Mouse (Mus musculus) granulocyte monocyte progenitor cell, adult 5-6 weeks (primary cell): ENCODE measurements at regions not wholly inside any gene's neighbourhood (a gene's known extent, or its start where the extent isn't known, plus 50 kb on each side); places are given as distances from the start of the nearest gene placed in this dataset.
A peak's percentile ranks its signal among the peaks of the same experiment; 100 is the strongest.

Source experiments
- ATAC-seq: replicated peaks from 2 replicates; pipeline ENCODE4 v1.8.0; 2016; ENCODE audit warnings: mild to moderate bottlenecking, moderate TSS enrichment, inconsistent platforms; ENCODE audit not compliant: poor library complexity, severe bottlenecking

- peak; percentile 46; the same call in 1 of the 2 replicates for ATAC-seq
Observed at GRCm38 (mm10) chr2:105523297-105523802, 124.2 kb upstream of the Rcn1 start.

- ATAC-seq = no peak
Observed at GRCm38 (mm10) chr2:105525111-105525610, 126.0 kb upstream of the Rcn1 start.

DNA sequence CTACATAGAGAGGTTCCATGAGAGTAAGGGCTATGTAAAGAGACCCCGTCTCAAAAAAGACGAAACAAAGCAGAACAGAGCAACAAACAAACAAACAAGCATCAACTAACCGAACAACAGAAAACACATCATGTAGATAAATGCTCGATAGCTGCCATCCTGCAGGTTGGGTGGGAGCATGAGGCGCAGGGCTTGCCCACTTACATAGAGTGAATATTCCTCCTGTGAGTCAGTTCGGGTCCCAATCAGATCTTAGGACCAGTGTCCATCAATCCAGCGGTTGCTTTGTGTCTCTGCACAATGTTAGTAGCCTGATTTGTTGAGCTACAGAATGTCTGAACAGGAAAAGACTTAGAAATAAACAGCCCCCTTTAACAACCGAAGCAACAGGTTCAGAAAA lies 129.4 kb upstream of the Rcn1 start:
- no peak for ATAC-seq

DNA sequence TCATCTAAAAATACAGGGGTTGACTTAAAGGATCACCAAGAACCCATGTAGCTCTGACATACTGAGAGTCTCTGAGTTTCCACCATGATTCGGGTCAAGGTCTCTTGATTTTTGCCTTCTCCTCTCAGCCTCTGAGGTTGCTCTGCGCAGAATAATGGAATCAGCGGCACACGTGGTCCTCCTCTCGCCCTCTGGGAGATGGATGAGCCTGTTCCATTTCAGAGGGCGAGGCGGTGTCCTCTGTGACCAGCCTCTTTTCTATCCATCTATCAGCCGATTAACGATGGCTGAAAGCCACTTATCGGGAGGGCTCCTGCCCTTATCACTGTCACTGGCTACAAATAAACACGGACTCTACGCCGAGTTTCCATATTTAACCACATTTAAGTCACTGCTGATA lies 124.6 kb upstream of the Pax6 start:
- no peak for ATAC-seq

DNA sequence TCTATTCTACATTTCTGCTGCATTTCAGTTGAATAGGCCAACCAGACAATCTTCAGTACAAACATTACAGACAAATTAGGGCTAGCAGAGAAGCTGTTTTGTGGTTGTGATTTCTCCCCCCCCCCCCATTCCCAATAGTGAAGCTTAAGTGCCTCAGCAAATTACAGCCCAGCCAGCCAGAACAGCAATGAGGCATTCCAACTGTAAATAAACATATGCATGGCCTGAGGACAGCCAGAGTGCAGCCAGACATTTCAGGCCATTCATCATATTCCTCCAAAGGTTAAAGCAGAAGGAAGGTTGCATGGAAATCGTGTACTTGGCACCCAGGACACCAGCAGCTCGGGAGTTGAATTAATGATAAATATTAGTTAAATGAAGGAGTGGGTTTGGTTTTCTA lies 116.6 kb upstream of the Pax6 start:
- ATAC-seq = no peak

DNA sequence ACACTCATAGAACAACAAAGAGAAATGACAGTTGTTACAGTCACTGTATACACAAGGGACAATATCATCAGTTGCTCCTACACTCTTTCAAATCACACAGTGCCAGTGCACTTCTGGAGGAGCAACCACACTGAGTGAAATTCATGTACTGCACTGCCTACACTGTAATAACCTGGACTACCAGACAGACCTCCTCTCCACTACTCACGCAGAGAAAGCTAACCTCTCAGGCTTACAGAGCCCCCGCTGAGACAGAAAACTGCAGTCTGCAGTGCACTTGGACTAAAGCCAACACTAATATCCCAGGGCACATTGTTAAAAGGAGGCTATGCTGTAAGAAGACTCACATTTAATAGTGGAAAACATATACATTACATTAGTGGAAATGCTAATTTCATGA lies 81.9 kb upstream of the Pax6 start:
- no peak for ATAC-seq

DNA sequence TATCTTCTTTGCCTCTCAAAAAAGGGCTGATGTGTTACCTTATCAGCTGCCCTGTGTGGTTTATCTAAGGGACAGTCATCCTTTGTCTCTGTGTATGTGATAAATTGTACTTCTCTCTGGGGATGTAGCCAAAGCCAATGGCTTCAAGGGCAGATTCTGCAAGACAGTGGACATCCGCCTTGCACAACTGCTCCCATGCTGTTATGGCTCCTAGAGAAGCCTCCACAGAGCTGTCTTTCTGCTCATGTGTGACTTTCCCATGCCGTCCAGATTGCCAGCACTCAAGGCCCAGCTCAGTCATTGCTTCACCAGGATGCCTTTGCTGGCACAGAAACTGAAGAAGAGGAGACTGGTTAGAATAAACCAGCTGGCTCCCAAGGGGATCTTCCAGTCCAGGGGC lies 74.6 kb upstream of the Pax6 start:
- no peak for ATAC-seq

GRCm38 (mm10) chr2:105604553-105605116 lies 64.1 kb upstream of the Pax6 start:
- no peak for ATAC-seq

GRCm38 (mm10) chr2:105607969-105608538 lies 60.6 kb upstream of the Pax6 start:
- ATAC-seq = no peak

GRCm38 (mm10) chr2:105608756-105609155 lies 59.9 kb upstream of the Pax6 start:
- ATAC-seq = no peak

- ATAC-seq = no peak
Observed at GRCm38 (mm10) chr2:105611014-105611413, 57.7 kb upstream of the Pax6 start.

DNA sequence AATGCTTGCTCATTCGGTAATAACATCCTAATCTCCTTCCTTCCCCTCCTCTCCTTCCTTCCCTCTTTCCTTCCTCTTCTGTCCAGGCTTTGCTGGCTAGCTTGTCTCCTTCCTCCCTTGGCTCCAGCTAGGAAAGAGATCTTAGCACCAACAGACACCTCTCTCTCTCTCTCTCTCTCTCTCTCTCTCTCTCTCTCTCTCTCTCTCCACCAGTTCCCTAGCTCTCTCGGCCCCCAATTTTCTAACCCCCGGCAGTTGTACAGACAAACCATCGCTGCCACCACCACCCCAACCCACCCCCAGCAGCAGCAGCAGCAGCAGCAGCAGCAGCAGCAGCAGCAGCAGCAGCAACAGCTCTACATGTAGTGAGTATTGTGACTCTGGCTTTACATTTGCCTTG lies 57.0 kb upstream of the Pax6 start:
- no peak for ATAC-seq

DNA sequence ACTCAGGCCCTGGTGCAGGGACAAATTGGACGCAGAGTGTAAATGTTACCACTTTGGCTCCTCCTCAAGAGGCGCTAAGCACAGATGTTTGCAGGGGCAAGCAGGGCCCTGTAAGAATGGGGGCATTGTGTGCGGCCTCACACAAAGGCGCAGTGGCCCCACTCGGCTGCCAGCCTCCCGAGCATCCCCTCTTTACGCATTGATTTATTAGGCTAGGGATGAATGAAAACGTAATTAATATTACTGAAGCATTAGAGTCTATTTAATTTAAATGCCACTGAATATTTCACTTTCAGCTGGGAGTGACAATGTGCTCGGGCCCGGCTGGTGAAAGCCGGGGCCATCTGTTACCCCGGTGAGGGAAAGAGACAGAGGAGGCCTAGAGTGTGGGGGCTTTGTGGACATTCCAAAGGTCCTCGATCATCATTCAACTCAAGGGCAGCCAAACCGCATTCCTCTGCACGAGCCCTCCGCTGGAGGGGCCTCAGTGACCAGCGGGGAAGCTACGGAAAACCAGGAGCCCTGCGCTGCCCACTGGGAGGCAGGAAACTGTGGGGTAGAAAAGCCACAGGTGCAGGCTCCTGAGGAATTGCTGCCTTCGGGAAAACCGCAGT lies 56.5 kb upstream of the Pax6 start:
- no peak for ATAC-seq

- ATAC-seq = no peak
Observed at GRCm38 (mm10) chr2:105612706-105613105, 56.0 kb upstream of the Pax6 start.

DNA sequence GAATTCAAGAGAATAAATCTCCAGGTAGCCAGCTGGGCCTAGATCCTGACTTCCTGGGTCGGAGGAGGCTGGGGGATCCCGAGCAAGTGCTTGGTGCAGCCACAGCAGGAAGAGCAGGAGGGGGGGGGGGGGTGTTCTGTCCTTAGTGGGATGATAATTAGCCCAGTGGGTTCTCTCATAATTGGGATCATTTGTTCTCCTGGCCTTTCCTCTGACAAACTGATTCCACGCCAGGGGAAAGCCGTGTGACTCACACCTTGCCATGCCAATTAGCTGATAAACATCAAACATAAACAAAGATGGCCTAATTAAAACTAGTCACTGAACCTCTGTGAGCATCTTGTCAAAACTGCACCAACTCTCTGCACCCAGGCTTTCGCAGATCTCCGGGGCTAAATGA lies 55.5 kb upstream of the Pax6 start:
- ATAC-seq = no peak

DNA sequence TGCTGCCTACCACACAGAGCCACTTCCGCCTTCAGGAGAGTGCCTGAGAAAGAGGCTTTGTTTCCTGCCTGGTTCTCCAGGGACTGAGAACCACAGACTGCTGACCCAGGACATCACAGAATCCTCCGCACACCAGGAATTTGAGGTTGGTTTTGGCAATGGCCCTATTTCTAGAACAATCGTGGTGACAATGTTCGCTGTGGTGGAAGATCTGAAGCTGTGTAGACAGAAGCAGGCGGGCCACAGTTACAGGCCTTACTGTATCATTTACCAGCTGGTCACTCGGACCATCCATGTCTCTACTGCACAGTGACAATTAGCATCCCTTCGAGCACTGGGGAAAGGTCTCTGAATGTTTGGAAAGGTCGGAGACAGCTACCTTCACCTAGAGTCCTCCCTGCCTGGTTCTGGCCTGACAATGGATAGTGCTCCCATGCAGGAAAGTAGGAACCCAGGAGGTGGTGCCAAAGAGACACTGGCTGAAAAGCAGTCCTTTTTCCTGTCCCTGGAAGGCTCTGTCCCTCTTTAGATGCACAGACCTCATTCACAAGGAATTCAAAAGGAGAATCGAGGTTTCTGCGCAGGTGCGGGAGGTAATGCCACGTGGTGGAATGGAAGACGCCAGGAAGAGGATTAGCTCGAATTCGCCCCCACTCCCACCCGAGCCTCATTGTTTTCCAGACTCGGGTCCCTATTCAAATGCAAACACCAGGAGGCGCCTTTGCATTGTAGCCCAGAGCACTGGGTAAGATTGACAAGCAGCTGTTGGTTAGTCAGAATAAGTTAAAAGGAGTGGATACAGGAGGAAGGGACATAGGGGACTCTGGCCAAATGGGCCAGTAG lies 52.6 kb upstream of the Pax6 start:
- ATAC-seq = no peak
